Mouse (Mus musculus): ENCODE measurements around the gene Arhgap6. TPM values are rescaled to one million over a fixed set of nuclear protein-coding genes. Genes with fewer than 3 reads are reported as not detected.

Arhgap6 gene
- polyA plus RNA-seq, 1 experiment: 1.9 TPM

GRCm38 (mm10) chrX:169053907-169054476 is 259.1 kb downstream of the Arhgap6 start:
- Histone ChIP-seq H3K4me3 (ENCODE audit: insufficient read depth, low read depth, low read length) (no peak overlapping the region), H3K4me1 (ENCODE audit: control insufficient read depth, insufficient read depth, insufficient read length, low read length) (no peaks in the 10 kb centered on the region), H3K27ac (replicated peaks; ENCODE audit: low read depth, low read length) (no peak overlapping the region)

GRCm38 (mm10) chrX:169062555-169062954 is 267.7 kb downstream of the Arhgap6 start:
- no peak overlapping the region for H3K27ac ChIP-seq (replicated peaks; ENCODE audit: low read depth, low read length)
- H3K4me3 ChIP-seq (ENCODE audit: insufficient read depth, low read depth, low read length): no peak overlapping the region
- no peaks in the 10 kb centered on the region for H3K4me1 ChIP-seq (ENCODE audit: control insufficient read depth, insufficient read depth, insufficient read length, low read length)

DNA sequence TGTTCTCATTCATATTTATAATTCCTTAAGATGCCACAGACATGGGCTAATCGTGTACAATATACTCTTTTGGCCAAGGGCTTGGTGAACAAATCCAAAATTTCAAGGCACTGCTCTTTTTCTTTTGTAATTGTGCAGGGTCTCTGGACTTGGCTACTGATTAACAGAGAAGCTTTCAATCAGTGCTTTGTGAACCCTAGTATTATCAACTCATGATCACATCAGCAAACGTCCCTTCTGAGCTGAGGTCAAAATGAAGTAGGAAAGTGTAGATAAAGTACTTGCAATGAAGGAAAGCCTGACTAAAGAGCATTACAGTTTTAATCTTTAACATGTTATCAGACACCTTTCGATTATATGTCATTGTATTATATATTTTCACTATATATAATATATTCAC is 270.4 kb downstream of the Arhgap6 start:
- Histone ChIP-seq H3K4me1 (ENCODE audit: control insufficient read depth, insufficient read depth, insufficient read length, low read length) (no peaks in the 10 kb centered on the region), H3K4me3 (ENCODE audit: insufficient read depth, low read depth, low read length) (no peak overlapping the region), H3K27ac (replicated peaks; ENCODE audit: low read depth, low read length) (no peak overlapping the region)

DNA sequence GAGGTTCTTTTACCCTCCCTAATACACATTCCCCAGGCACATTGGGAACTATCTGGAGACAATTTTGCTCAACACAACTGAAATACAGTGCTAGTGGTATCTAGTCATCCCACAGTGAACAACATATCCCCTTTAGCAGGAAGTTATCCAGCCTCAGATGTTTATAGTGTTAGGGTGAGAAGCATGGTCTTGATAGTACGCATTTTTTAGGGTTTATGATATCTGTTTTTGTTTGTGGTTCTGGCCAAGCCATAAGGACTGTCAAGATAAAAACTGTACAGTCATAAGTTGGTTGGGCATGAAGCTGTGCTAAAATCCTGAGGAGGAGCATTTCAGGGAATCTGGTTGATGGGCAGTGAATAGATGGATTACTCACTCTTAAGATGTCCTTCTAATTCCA is 271.0 kb downstream of the Arhgap6 start:
- no peak overlapping the region for H3K27ac ChIP-seq (replicated peaks; ENCODE audit: low read depth, low read length)
- H3K4me1 ChIP-seq (ENCODE audit: control insufficient read depth, insufficient read depth, insufficient read length, low read length): no peaks in the 10 kb centered on the region
- H3K4me3 ChIP-seq (ENCODE audit: insufficient read depth, low read depth, low read length): no peak overlapping the region

- Histone ChIP-seq H3K27ac (replicated peaks; ENCODE audit: low read depth, low read length) (no peak overlapping the region), H3K4me3 (ENCODE audit: insufficient read depth, low read depth, low read length) (no peak overlapping the region)
Observed at GRCm38 (mm10) chrX:169075020-169075419, 280.1 kb downstream of the Arhgap6 start.

GRCm38 (mm10) chrX:169081609-169082008 is 286.7 kb downstream of the Arhgap6 start:
- H3K4me1 ChIP-seq (ENCODE audit: control insufficient read depth, insufficient read depth, insufficient read length, low read length): no peaks in the 10 kb centered on the region
- no peak overlapping the region for H3K27ac ChIP-seq (replicated peaks; ENCODE audit: low read depth, low read length)
- H3K4me3 ChIP-seq (ENCODE audit: insufficient read depth, low read depth, low read length): no peak overlapping the region

More at GRCm38 (mm10) chrX:169075020-169075419, 280.1 kb downstream of the Arhgap6 start:
- H3K4me1 ChIP-seq (ENCODE audit: control insufficient read depth, insufficient read depth, insufficient read length, low read length): no peaks in the 10 kb centered on the region

- no peaks in the 10 kb centered on the region for H3K4me1 ChIP-seq (ENCODE audit: control insufficient read depth, insufficient read depth, insufficient read length, low read length)
- no peak overlapping the region for H3K4me3 ChIP-seq (ENCODE audit: insufficient read depth, low read depth, low read length)
- no peak overlapping the region for H3K27ac ChIP-seq (replicated peaks; ENCODE audit: low read depth, low read length)
Observed at GRCm38 (mm10) chrX:169085871-169086270, 291.0 kb downstream of the Arhgap6 start.

- Histone ChIP-seq H3K4me1 (ENCODE audit: control insufficient read depth, insufficient read depth, insufficient read length, low read length) (no peaks in the 10 kb centered on the region), H3K4me3 (ENCODE audit: insufficient read depth, low read depth, low read length) (no peak overlapping the region), H3K27ac (replicated peaks; ENCODE audit: low read depth, low read length) (no peak overlapping the region)
Observed at GRCm38 (mm10) chrX:169089221-169089620, 294.3 kb downstream of the Arhgap6 start.

DNA sequence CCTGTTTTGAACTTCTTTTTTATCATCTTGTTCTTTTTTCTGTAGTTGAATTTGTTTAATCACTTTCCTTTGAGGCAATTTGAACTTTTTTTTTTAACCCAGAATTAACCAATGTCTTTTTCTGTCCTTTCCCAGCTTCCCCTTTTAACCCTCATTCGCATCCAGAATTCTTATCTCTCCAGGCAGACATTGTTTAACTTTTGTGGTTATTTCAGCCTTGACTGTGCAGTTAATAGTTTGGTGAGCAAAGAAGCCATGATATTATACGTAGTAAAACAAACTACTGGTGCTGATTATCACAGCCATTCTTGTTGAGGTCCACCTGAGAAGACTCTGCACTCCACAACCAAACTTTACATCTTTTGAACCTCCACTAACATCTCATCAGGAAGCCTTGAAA is 299.7 kb downstream of the Arhgap6 start:
- Histone ChIP-seq H3K4me1 (ENCODE audit: control insufficient read depth, insufficient read depth, insufficient read length, low read length) (no peaks in the 10 kb centered on the region), H3K27ac (replicated peaks; ENCODE audit: low read depth, low read length) (no peak overlapping the region), H3K4me3 (ENCODE audit: insufficient read depth, low read depth, low read length) (no peak overlapping the region)

DNA sequence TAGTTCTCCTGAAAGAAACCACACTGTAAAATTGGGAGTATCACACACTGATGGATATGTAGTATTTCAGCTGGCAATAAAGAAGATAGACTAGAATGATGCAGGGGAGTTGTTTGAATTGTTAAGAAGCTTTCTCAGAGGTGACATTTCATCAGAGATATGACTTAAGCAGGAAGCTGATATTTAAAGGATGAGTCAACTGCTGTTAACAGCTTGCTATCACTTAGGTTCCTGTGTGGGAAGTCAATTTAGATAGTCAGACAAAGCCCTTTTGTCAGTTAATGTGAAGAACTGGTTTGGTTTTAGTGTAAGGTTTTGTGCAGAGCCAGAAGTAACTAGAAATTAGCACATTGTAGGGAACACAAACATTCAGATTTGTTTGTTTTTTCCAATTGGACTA is 300.7 kb downstream of the Arhgap6 start:
- Histone ChIP-seq H3K27ac (replicated peaks; ENCODE audit: low read depth, low read length) (no peak overlapping the region), H3K4me3 (ENCODE audit: insufficient read depth, low read depth, low read length) (no peak overlapping the region), H3K4me1 (ENCODE audit: control insufficient read depth, insufficient read depth, insufficient read length, low read length) (no peaks in the 10 kb centered on the region)

DNA sequence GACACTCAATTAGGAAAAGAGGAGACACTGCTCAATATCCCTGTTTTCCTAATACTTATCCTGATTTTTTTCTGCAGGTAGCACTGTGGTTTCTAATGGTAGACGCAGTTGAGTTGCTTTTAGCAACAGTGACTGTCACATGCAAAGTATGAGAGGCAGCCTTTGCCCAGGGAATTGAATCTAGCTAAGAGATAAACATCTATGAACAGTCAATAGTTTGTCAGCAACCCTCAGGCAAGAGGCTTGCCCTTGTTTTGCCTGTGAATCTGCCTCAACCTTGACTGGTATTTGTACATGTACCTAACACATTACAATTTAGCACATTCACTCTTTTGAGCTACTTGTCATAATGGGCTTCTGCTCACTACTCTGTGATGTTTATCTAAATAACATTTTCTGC is 307.8 kb downstream of the Arhgap6 start:
- no peaks in the 10 kb centered on the region; the same call in 1 of the 2 replicates for H3K4me1 ChIP-seq (ENCODE audit: control insufficient read depth, insufficient read depth, insufficient read length, low read length)
- H3K27ac ChIP-seq (replicated peaks; ENCODE audit: low read depth, low read length): no peak overlapping the region
- no peak overlapping the region for H3K4me3 ChIP-seq (ENCODE audit: insufficient read depth, low read depth, low read length)

GRCm38 (mm10) chrX:169106048-169106622 is 311.2 kb downstream of the Arhgap6 start:
- Histone ChIP-seq H3K4me1 (ENCODE audit: control insufficient read depth, insufficient read depth, insufficient read length, low read length) (no peaks in the 10 kb centered on the region; the same call in 1 of the 2 replicates), H3K27ac (replicated peaks; ENCODE audit: low read depth, low read length) (no peak overlapping the region)

DNA sequence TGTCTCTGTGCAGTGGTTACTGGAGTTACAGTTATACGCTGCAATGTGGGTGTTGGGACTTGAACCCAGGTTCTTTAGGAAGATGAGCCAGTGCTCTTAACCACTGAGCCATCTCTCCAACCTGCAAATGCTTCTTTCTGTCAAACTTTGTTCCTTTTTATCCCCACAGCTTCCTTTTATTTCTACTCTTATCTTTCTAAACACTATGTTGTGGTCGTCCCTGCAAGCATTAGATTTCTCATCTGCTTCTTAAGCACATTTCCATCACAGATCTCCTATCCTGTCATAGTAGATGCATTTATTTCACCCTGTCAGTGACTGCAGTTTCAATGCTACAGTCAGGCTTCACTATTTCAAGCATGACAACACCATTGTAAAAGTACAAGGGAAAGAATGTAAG is 312.5 kb downstream of the Arhgap6 start:
- no peak overlapping the region for H3K27ac ChIP-seq (replicated peaks; ENCODE audit: low read depth, low read length)
- H3K4me1 ChIP-seq (ENCODE audit: control insufficient read depth, insufficient read depth, insufficient read length, low read length): no peaks in the 10 kb centered on the region; the same call in 1 of the 2 replicates
- no peak overlapping the region for H3K4me3 ChIP-seq (ENCODE audit: insufficient read depth, low read depth, low read length)

More at GRCm38 (mm10) chrX:169106048-169106622, 311.2 kb downstream of the Arhgap6 start:
- no peak overlapping the region for H3K4me3 ChIP-seq (ENCODE audit: insufficient read depth, low read depth, low read length)

DNA sequence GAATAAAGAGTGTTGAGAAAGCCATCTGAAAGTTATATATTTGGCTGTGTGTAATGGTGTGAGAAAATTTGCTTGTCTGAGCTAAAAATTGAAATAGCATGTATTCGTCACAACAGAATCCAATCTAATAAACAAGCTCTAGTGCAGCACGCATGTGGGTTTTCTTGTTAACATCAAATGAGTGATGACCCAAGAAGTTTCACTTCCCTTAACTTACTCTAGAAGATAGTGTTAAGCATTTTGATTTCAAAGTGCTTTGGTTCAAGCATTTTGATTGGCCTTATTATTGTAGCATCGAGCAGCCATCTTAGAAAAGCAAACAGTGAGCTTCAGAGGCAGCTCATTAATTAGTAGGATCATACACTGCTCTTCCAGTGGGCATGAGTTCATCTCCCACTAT is 315.1 kb downstream of the Arhgap6 start:
- Histone ChIP-seq H3K4me3 (ENCODE audit: insufficient read depth, low read depth, low read length) (no peak overlapping the region), H3K4me1 (ENCODE audit: control insufficient read depth, insufficient read depth, insufficient read length, low read length) (no peaks in the 10 kb centered on the region; the same call in 1 of the 2 replicates), H3K27ac (replicated peaks; ENCODE audit: low read depth, low read length) (no peak overlapping the region)

- no peaks in the 10 kb centered on the region for H3K4me1 ChIP-seq (ENCODE audit: control insufficient read depth, insufficient read depth, insufficient read length, low read length)
- H3K27ac ChIP-seq (replicated peaks; ENCODE audit: low read depth, low read length): no peak overlapping the region
- H3K4me3 ChIP-seq (ENCODE audit: insufficient read depth, low read depth, low read length): no peak overlapping the region
Observed at GRCm38 (mm10) chrX:169112662-169113061, 317.8 kb downstream of the Arhgap6 start.

GRCm38 (mm10) chrX:169123115-169123772 is 328.3 kb downstream of the Arhgap6 start:
- Histone ChIP-seq H3K27ac (replicated peaks; ENCODE audit: low read depth, low read length) (peak overlapping the region; percentile 52; the same call in 1 of the 2 replicates), H3K4me1 (ENCODE audit: control insufficient read depth, insufficient read depth, insufficient read length, low read length) (no peaks in the 10 kb centered on the region), H3K4me3 (ENCODE audit: insufficient read depth, low read depth, low read length) (no peak overlapping the region)
